Mouse (Mus musculus) spleen, adult 2 months (tissue): ENCODE data around the gene Gabpb2.

Experiments used
- CTCF ChIP-seq: fragments of 200-500 bp; IDR thresholded peaks from 2 replicates; pipeline ENCODE4 v1.5.1; 2011; ENCODE audit warnings: mild to moderate bottlenecking, inconsistent platforms; ENCODE audit not compliant: insufficient read depth, insufficient read length, insufficient replicate concordance; ENCODE audit errors: extremely low read depth
- POLR2A ChIP-seq: fragments of 200-500 bp; IDR thresholded peaks from 2 replicates; pipeline ENCODE4 v1.6.1; 2011; ENCODE audit warnings: low read depth, low read length, inconsistent platforms

GRCm38 (mm10) chr3:95237541-95238099 lies 19.9 kb upstream of the Gabpb2 start:
- TF ChIP-seq CTCF (no peak), POLR2A (no peak)
